Mouse (Mus musculus): ENCODE results near the gene BC051665. TPM values are rescaled to one million over a fixed set of nuclear protein-coding genes. Genes with fewer than 3 reads are reported as not detected.

Gene BC051665
- not detected in 2 replicates for polyA plus RNA-seq (2014; fragmentation: Nextera tagmentation; extraction: Ambion mirVana)

- Histone ChIP-seq H3K27me3 (replicated peaks; ENCODE audit: control insufficient read depth, insufficient read depth, low read length) (no peaks in the 10 kb centered on the region), H3K9me3 (ENCODE audit: control insufficient read depth, low read length) (no peaks in the 10 kb centered on the region), H3K4me1 (replicated peaks; ENCODE audit: control insufficient read depth, insufficient read depth, low read length) (no peaks in the 10 kb centered on the region), H3K9ac (ENCODE audit: low read length) (no peak within 1 kb of the TSS), H3K4me2 (ENCODE audit: low read length) (no peak within 1 kb of the TSS), H3K36me3 (ENCODE audit: control insufficient read depth, insufficient read depth, low read length) (no peaks in the 10 kb centered on the region), H3K27ac (ENCODE audit: low read depth) (no peak within 1 kb of the TSS), H3K4me3 (ENCODE audit: low read depth, low read length) (no peak within 1 kb of the TSS)
- no peak for DNase-seq (ENCODE audit: low spot score)
- ATAC-seq (replicated peaks; ENCODE audit: low FRiP score, low TSS enrichment, low read depth): no peak
These were observed at the start of gene BC051665 for GRCm38 (mm10) chr13:60786264-60786663. Gene BC051665, minus strand, starts transcription at chr13:60786364.

GRCm38 (mm10) chr13:60826052-60826451 is 39.9 kb upstream of the BC051665 start:
- H3K4me2 ChIP-seq (ENCODE audit: low read length): no peak overlapping the region
- H3K36me3 ChIP-seq (ENCODE audit: control insufficient read depth, insufficient read depth, low read length): no peaks in the 10 kb centered on the region
- no peak overlapping the region for H3K9ac ChIP-seq (ENCODE audit: low read length)
- no peaks in the 10 kb centered on the region for H3K27me3 ChIP-seq (replicated peaks; ENCODE audit: control insufficient read depth, insufficient read depth, low read length)
- WGBS: 64% methylated on average over 3 of the region's 3 CpGs
- no peak overlapping the region for H3K27ac ChIP-seq (ENCODE audit: low read depth)
- no peaks in the 10 kb centered on the region for H3K9me3 ChIP-seq (ENCODE audit: control insufficient read depth, low read length)
- no peak for DNase-seq (ENCODE audit: low spot score)
- ATAC-seq (replicated peaks; ENCODE audit: low FRiP score, low TSS enrichment, low read depth): no peak
- no peaks in the 10 kb centered on the region for H3K4me1 ChIP-seq (replicated peaks; ENCODE audit: control insufficient read depth, insufficient read depth, low read length)
- no peak overlapping the region for H3K4me3 ChIP-seq (ENCODE audit: low read depth, low read length)

GRCm38 (mm10) chr13:60820486-60821175 is 34.5 kb upstream of the BC051665 start:
- Histone ChIP-seq H3K4me3 (ENCODE audit: low read depth, low read length) (no peak overlapping the region), H3K9me3 (ENCODE audit: control insufficient read depth, low read length) (no peaks in the 10 kb centered on the region), H3K27me3 (replicated peaks; ENCODE audit: control insufficient read depth, insufficient read depth, low read length) (no peaks in the 10 kb centered on the region), H3K9ac (ENCODE audit: low read length) (no peak overlapping the region), H3K27ac (ENCODE audit: low read depth) (no peak overlapping the region), H3K4me1 (replicated peaks; ENCODE audit: control insufficient read depth, insufficient read depth, low read length) (no peaks in the 10 kb centered on the region), H3K4me2 (ENCODE audit: low read length) (no peak overlapping the region), H3K36me3 (ENCODE audit: control insufficient read depth, insufficient read depth, low read length) (no peaks in the 10 kb centered on the region)
- DNase-seq (ENCODE audit: low spot score): no peak
- ATAC-seq (replicated peaks; ENCODE audit: low FRiP score, low TSS enrichment, low read depth): no peak
- 64% methylated on average over 3 of the region's 3 CpGs for WGBS

GRCm38 (mm10) chr13:60819469-60819868 is 33.3 kb upstream of the BC051665 start:
- no peaks in the 10 kb centered on the region for H3K36me3 ChIP-seq (ENCODE audit: control insufficient read depth, insufficient read depth, low read length)
- no peaks in the 10 kb centered on the region for H3K4me1 ChIP-seq (replicated peaks; ENCODE audit: control insufficient read depth, insufficient read depth, low read length)
- H3K4me3 ChIP-seq (ENCODE audit: low read depth, low read length): no peak overlapping the region
- no peak overlapping the region for H3K9ac ChIP-seq (ENCODE audit: low read length)
- DNase-seq (ENCODE audit: low spot score) (peak; percentile 80), ATAC-seq (replicated peaks; ENCODE audit: low FRiP score, low TSS enrichment, low read depth) (no peak)
- H3K27me3 ChIP-seq (replicated peaks; ENCODE audit: control insufficient read depth, insufficient read depth, low read length): no peaks in the 10 kb centered on the region
- H3K9me3 ChIP-seq (ENCODE audit: control insufficient read depth, low read length): no peaks in the 10 kb centered on the region
- WGBS: 11% methylated on average over 7 of the region's 7 CpGs
- H3K4me2 ChIP-seq (ENCODE audit: low read length): no peak overlapping the region
- H3K27ac ChIP-seq (ENCODE audit: low read depth): no peak overlapping the region

- ATAC-seq (replicated peaks; ENCODE audit: low FRiP score, low TSS enrichment, low read depth): no peak
- 57% methylated on average over 1 of the region's 1 CpGs for WGBS
- no peaks in the 10 kb centered on the region for H3K4me1 ChIP-seq (replicated peaks; ENCODE audit: control insufficient read depth, insufficient read depth, low read length)
- H3K9ac ChIP-seq (ENCODE audit: low read length): no peak overlapping the region
- H3K27ac ChIP-seq (ENCODE audit: low read depth): no peak overlapping the region
- H3K27me3 ChIP-seq (replicated peaks; ENCODE audit: control insufficient read depth, insufficient read depth, low read length): no peaks in the 10 kb centered on the region
- no peak overlapping the region for H3K4me2 ChIP-seq (ENCODE audit: low read length)
- H3K4me3 ChIP-seq (ENCODE audit: low read depth, low read length): no peak overlapping the region
- no peak for DNase-seq (ENCODE audit: low spot score)
- no peaks in the 10 kb centered on the region for H3K9me3 ChIP-seq (ENCODE audit: control insufficient read depth, low read length)
- no peaks in the 10 kb centered on the region for H3K36me3 ChIP-seq (ENCODE audit: control insufficient read depth, insufficient read depth, low read length)
These were observed 27.6 kb upstream of the BC051665 start for GRCm38 (mm10) chr13:60813722-60814121.

- H3K4me1 ChIP-seq (replicated peaks; ENCODE audit: control insufficient read depth, insufficient read depth, low read length): no peaks in the 10 kb centered on the region
- ATAC-seq (replicated peaks; ENCODE audit: low FRiP score, low TSS enrichment, low read depth) (no peak), DNase-seq (ENCODE audit: low spot score) (no peak)
- no peaks in the 10 kb centered on the region for H3K9me3 ChIP-seq (ENCODE audit: control insufficient read depth, low read length)
- no peak overlapping the region for H3K4me2 ChIP-seq (ENCODE audit: low read length)
- H3K9ac ChIP-seq (ENCODE audit: low read length): no peak overlapping the region
- no peak overlapping the region for H3K27ac ChIP-seq (ENCODE audit: low read depth)
- no peak overlapping the region for H3K4me3 ChIP-seq (ENCODE audit: low read depth, low read length)
- no peaks in the 10 kb centered on the region for H3K36me3 ChIP-seq (ENCODE audit: control insufficient read depth, insufficient read depth, low read length)
- WGBS: 61% methylated on average over 6 of the region's 6 CpGs
- H3K27me3 ChIP-seq (replicated peaks; ENCODE audit: control insufficient read depth, insufficient read depth, low read length): no peaks in the 10 kb centered on the region
These were observed 26.6 kb upstream of the BC051665 start for GRCm38 (mm10) chr13:60812768-60813167.

GRCm38 (mm10) chr13:60809690-60810089 is 23.5 kb upstream of the BC051665 start:
- Histone ChIP-seq H3K27ac (ENCODE audit: low read depth) (no peak overlapping the region), H3K4me2 (ENCODE audit: low read length) (no peak overlapping the region), H3K36me3 (ENCODE audit: control insufficient read depth, insufficient read depth, low read length) (no peaks in the 10 kb centered on the region), H3K9me3 (ENCODE audit: control insufficient read depth, low read length) (no peaks in the 10 kb centered on the region), H3K9ac (ENCODE audit: low read length) (no peak overlapping the region), H3K27me3 (replicated peaks; ENCODE audit: control insufficient read depth, insufficient read depth, low read length) (no peaks in the 10 kb centered on the region), H3K4me1 (replicated peaks; ENCODE audit: control insufficient read depth, insufficient read depth, low read length) (no peaks in the 10 kb centered on the region), H3K4me3 (ENCODE audit: low read depth, low read length) (no peak overlapping the region)
- ATAC-seq (replicated peaks; ENCODE audit: low FRiP score, low TSS enrichment, low read depth) (no peak), DNase-seq (ENCODE audit: low spot score) (no peak)
- 72% methylated on average over 2 of the region's 2 CpGs for WGBS

- no peak within 1 kb of the TSS for H3K9ac ChIP-seq (ENCODE audit: low read length)
- no peaks in the 10 kb centered on the region for H3K9me3 ChIP-seq (ENCODE audit: control insufficient read depth, low read length)
- DNase-seq (ENCODE audit: low spot score) (no peak), ATAC-seq (replicated peaks; ENCODE audit: low FRiP score, low TSS enrichment, low read depth) (no peak)
- WGBS: 75% methylated on average over 1 of the region's 1 CpGs
- H3K4me3 ChIP-seq (ENCODE audit: low read depth, low read length): no peak within 1 kb of the TSS
- H3K36me3 ChIP-seq (ENCODE audit: control insufficient read depth, insufficient read depth, low read length): no peaks in the 10 kb centered on the region
- H3K27me3 ChIP-seq (replicated peaks; ENCODE audit: control insufficient read depth, insufficient read depth, low read length): no peaks in the 10 kb centered on the region
- no peaks in the 10 kb centered on the region for H3K4me1 ChIP-seq (replicated peaks; ENCODE audit: control insufficient read depth, insufficient read depth, low read length)
- no peak within 1 kb of the TSS for H3K4me2 ChIP-seq (ENCODE audit: low read length)
- no peak within 1 kb of the TSS for H3K27ac ChIP-seq (ENCODE audit: low read depth)
These were observed 16.6 kb upstream of the BC051665 start, which contains the start of gene Ctsll3 for GRCm38 (mm10) chr13:60802749-60803148. Gene Ctsll3, minus strand, starts transcription at chr13:60802849.

- no peak overlapping the region for H3K4me3 ChIP-seq (ENCODE audit: low read depth, low read length)
- H3K4me2 ChIP-seq (ENCODE audit: low read length): no peak overlapping the region
- H3K4me1 ChIP-seq (replicated peaks; ENCODE audit: control insufficient read depth, insufficient read depth, low read length): no peaks in the 10 kb centered on the region
- no peak overlapping the region for H3K9ac ChIP-seq (ENCODE audit: low read length)
- H3K27me3 ChIP-seq (replicated peaks; ENCODE audit: control insufficient read depth, insufficient read depth, low read length): no peaks in the 10 kb centered on the region
- no peak for DNase-seq (ENCODE audit: low spot score)
- 83% methylated on average over 1 of the region's 1 CpGs for WGBS
- H3K9me3 ChIP-seq (ENCODE audit: control insufficient read depth, low read length): no peaks in the 10 kb centered on the region
- H3K27ac ChIP-seq (ENCODE audit: low read depth): no peak overlapping the region
- H3K36me3 ChIP-seq (ENCODE audit: control insufficient read depth, insufficient read depth, low read length): no peaks in the 10 kb centered on the region
- ATAC-seq (replicated peaks; ENCODE audit: low FRiP score, low TSS enrichment, low read depth): no peak
These were observed 3.3 kb upstream of the BC051665 start for GRCm38 (mm10) chr13:60789466-60789865.

All from intestine, embryonic 14.5 days (tissue).